Mouse (Mus musculus) intestine, embryonic 16.5 days (tissue): ENCODE data around the gene Gse1. TPM values are rescaled to one million over a fixed set of nuclear protein-coding genes. Genes with fewer than 3 reads are reported as not detected.

Experiments
- ATAC-seq: fragments of 200-750 bp; cut with Nextera tagmentation; 2 replicates; pipeline ENCODE4 v1.8.0; 2017; ENCODE audit warnings: moderate TSS enrichment, moderate library complexity
- H3K27ac ChIP-seq: fragments of 300-500 bp; sonication (generic); 2 replicates; pipeline ENCODE4 v1.5.1; 2014; ENCODE audit warnings: mild to moderate bottlenecking, low read length
- H3K27me3 ChIP-seq: fragments of 300-500 bp; sonication (generic); replicated peaks from 2 replicates; pipeline ENCODE4 v1.6.1; 2014; ENCODE audit warnings: low read length, control low read depth, mixed read lengths; ENCODE audit not compliant: control insufficient read depth, insufficient read depth
- H3K36me3 ChIP-seq: fragments of 300-500 bp; sonication (generic); 2 replicates; pipeline ENCODE4 v1.6.1; 2014; ENCODE audit warnings: low read length, control low read depth; ENCODE audit not compliant: control insufficient read depth, insufficient read depth
- H3K4me1 ChIP-seq: fragments of 300-500 bp; sonication (generic); 2 replicates; pipeline ENCODE4 v1.6.1; 2014; ENCODE audit warnings: low read length, control low read depth, mixed read lengths; ENCODE audit not compliant: control insufficient read depth, insufficient read depth
- H3K4me2 ChIP-seq: fragments of 300-500 bp; sonication (generic); 2 replicates; pipeline ENCODE4 v1.6.1; 2014; ENCODE audit warnings: low read depth, low read length, control low read depth
- H3K4me3 ChIP-seq: fragments of 300-500 bp; sonication (generic); 2 replicates; pipeline ENCODE4 v1.5.1; 2014; ENCODE audit warnings: mild to moderate bottlenecking, low read length
- H3K9ac ChIP-seq: fragments of 300-500 bp; sonication (generic); 2 replicates; pipeline ENCODE4 v1.6.1; 2014; ENCODE audit warnings: low read depth, low read length
- H3K9me3 ChIP-seq: fragments of 300-500 bp; sonication (generic); 2 replicates; pipeline ENCODE4 v1.6.1; 2016; ENCODE audit warnings: low read length, control low read depth; ENCODE audit not compliant: control insufficient read depth
- WGBS: fragments of 180-500 bp; shearing (Covaris S2); extraction: QIAGEN DNeasy Blood & Tissue Kit; methylation state at CpG from one replicate; pipeline ENCODE4 v1.1.7; 2014; 5-methylcytosine and 5-hydroxymethylcytosine counted together
- polyA plus RNA-seq: library from polyadenylated mRNA; unstranded; fragments of >200 nt; fragmentation: Nextera tagmentation; extraction: Ambion mirVana; gene quantifications from 2 replicates; pipeline ENCODE4 v1.2.1, GENCODE M21; 2015

The Gse1 gene
- polyA plus RNA-seq, 1 experiment from 2014 or later: 7.3 TPM

GRCm38 (mm10) chr8:120513145-120513544, 284.9 kb downstream of the Gse1 start:
- WGBS: 77% methylated on average over 6 of the region's 6 CpGs
- Histone ChIP-seq H3K27ac (no peak overlapping the region), H3K36me3 (no peaks in the 10 kb centered on the region), H3K4me3 (no peak overlapping the region), H3K9me3 (no peaks in the 10 kb centered on the region), H3K4me1 (peaks cover 78% of the 10 kb centered on the region), H3K4me2 (no peak overlapping the region), H3K27me3 (no peaks in the 10 kb centered on the region), H3K9ac (no peak overlapping the region)
- no peak for ATAC-seq

- Histone ChIP-seq H3K27ac (no peak overlapping the region), H3K4me3 (no peak overlapping the region), H3K4me2 (no peak overlapping the region), H3K36me3 (no peaks in the 10 kb centered on the region), H3K4me1 (peaks cover 78% of the 10 kb centered on the region), H3K27me3 (no peaks in the 10 kb centered on the region), H3K9me3 (no peaks in the 10 kb centered on the region), H3K9ac (no peak overlapping the region)
- 57% methylated on average over 26 of the region's 26 CpGs for WGBS
- ATAC-seq: no peak
Observed at GRCm38 (mm10) chr8:120513638-120514461, 285.6 kb downstream of the Gse1 start.

- no peak for ATAC-seq
Observed at GRCm38 (mm10) chr8:120515214-120515613, 287.0 kb downstream of the Gse1 start.

GRCm38 (mm10) chr8:120515650-120516049, 287.4 kb downstream of the Gse1 start:
- no peak for ATAC-seq
- Histone ChIP-seq H3K9me3 (no peaks in the 10 kb centered on the region), H3K27ac (no peak overlapping the region), H3K4me3 (no peak overlapping the region), H3K27me3 (no peaks in the 10 kb centered on the region), H3K36me3 (no peaks in the 10 kb centered on the region), H3K4me2 (no peak overlapping the region), H3K4me1 (peaks cover 78% of the 10 kb centered on the region), H3K9ac (no peak overlapping the region)
- WGBS: 93% methylated on average over 6 of the region's 6 CpGs

More at GRCm38 (mm10) chr8:120515214-120515613, 287.0 kb downstream of the Gse1 start:
- Histone ChIP-seq H3K4me2 (no peak overlapping the region), H3K27ac (no peak overlapping the region), H3K9ac (no peak overlapping the region), H3K4me1 (peaks cover 78% of the 10 kb centered on the region), H3K9me3 (no peaks in the 10 kb centered on the region), H3K27me3 (no peaks in the 10 kb centered on the region), H3K4me3 (no peak overlapping the region), H3K36me3 (no peaks in the 10 kb centered on the region)
- WGBS: 90% methylated on average over 2 of the region's 2 CpGs

- peak overlapping the region; percentile 32; the same call in 1 of the 2 replicates for H3K27ac ChIP-seq
- ATAC-seq: peak; percentile 14; the same call in 1 of the 2 replicates
- no peaks in the 10 kb centered on the region for H3K27me3 ChIP-seq
- 20% methylated on average over 12 of the region's 12 CpGs for WGBS
- H3K4me3 ChIP-seq: no peak overlapping the region
- H3K36me3 ChIP-seq: no peaks in the 10 kb centered on the region
- peaks cover 78% of the 10 kb centered on the region for H3K4me1 ChIP-seq
- H3K4me2 ChIP-seq: no peak overlapping the region
- H3K9me3 ChIP-seq: no peaks in the 10 kb centered on the region
- H3K9ac ChIP-seq: no peak overlapping the region; the same call in 1 of the 2 replicates
Observed at GRCm38 (mm10) chr8:120516182-120516755, 288.0 kb downstream of the Gse1 start.

GRCm38 (mm10) chr8:120517666-120518410, 289.6 kb downstream of the Gse1 start:
- peaks cover 76% of the 10 kb centered on the region for H3K4me1 ChIP-seq
- peak; percentile 14; the same call in 1 of the 2 replicates for ATAC-seq
- 44% methylated on average over 11 of the region's 11 CpGs for WGBS

GRCm38 (mm10) chr8:120518736-120519534, 290.7 kb downstream of the Gse1 start:
- Histone ChIP-seq H3K4me1 (peaks cover 67% of the 10 kb centered on the region), H3K27me3 (no peaks in the 10 kb centered on the region), H3K9me3 (no peaks in the 10 kb centered on the region), H3K36me3 (no peaks in the 10 kb centered on the region), H3K4me2 (no peak overlapping the region), H3K27ac (0 out of 2 replicates have a peak overlapping the region, but pooled peaks have one; percentile 19), H3K9ac (no peak overlapping the region), H3K4me3 (no peak overlapping the region)
- 71% methylated on average over 14 of the region's 14 CpGs for WGBS
- peak; percentile 27; the same call in 1 of the 2 replicates for ATAC-seq

More at GRCm38 (mm10) chr8:120517666-120518410, 289.6 kb downstream of the Gse1 start:
- Histone ChIP-seq H3K27me3 (no peaks in the 10 kb centered on the region), H3K36me3 (no peaks in the 10 kb centered on the region), H3K9me3 (no peaks in the 10 kb centered on the region), H3K4me3 (no peak overlapping the region), H3K27ac (peak overlapping the region; percentile 34), H3K4me2 (no peak overlapping the region), H3K9ac (peak overlapping the region; percentile 4; the same call in 1 of the 2 replicates)

- Histone ChIP-seq H3K9ac (0 out of 2 replicates have a peak overlapping the region, but pooled peaks have one; percentile 31), H3K9me3 (no peaks in the 10 kb centered on the region), H3K4me3 (no peak overlapping the region), H3K4me2 (no peak overlapping the region), H3K27ac (0 out of 2 replicates have a peak overlapping the region, but pooled peaks have one; percentile 47), H3K27me3 (no peaks in the 10 kb centered on the region), H3K4me1 (peaks cover 66% of the 10 kb centered on the region), H3K36me3 (no peaks in the 10 kb centered on the region)
- WGBS: 66% methylated on average over 15 of the region's 15 CpGs
- no peak for ATAC-seq
Observed at GRCm38 (mm10) chr8:120520287-120520686, 292.0 kb downstream of the Gse1 start.
